Mouse (Mus musculus): ENCODE data around the gene Abraxas1. TPM values are rescaled to one million over a fixed set of nuclear protein-coding genes. Genes with fewer than 3 reads are reported as not detected.

The Abraxas1 gene
- total RNA-seq, 2 experiments from 2014 or later: 12.8 to 17.4 TPM

Other genes starting within 250 kb of the Abraxas1 start
- 1 to 10 TPM; 2.1 to 3.1 TPM for gene Plac8, start 248.7 kb downstream of the Abraxas1 start, total RNA-seq (2021)
- gene Coq2, start 145.8 kb downstream of the Abraxas1 start, total RNA-seq (2021): 10 to 100 TPM; 61.8 to 62.4 TPM
- under 1 TPM; 0.74 to 0.79 TPM for gene Hpse, start 101.2 kb downstream of the Abraxas1 start, total RNA-seq (2021)
- 1 to 10 TPM; 4.8 to 5.9 TPM for gene Helq, start 22.4 kb downstream of the Abraxas1 start, total RNA-seq (2021)
- gene Mrps18c, start 22.3 kb downstream of the Abraxas1 start, total RNA-seq (2021): 10 to 100 TPM; 83.3 to 85.1 TPM
- 10 to 100 TPM; 28.3 to 43.5 TPM for gene Gpat3, start 24.7 kb upstream of the Abraxas1 start, total RNA-seq (2021)